ENCODE assay signal across 16 mouse cellular contexts in the genomic region with DNA sequence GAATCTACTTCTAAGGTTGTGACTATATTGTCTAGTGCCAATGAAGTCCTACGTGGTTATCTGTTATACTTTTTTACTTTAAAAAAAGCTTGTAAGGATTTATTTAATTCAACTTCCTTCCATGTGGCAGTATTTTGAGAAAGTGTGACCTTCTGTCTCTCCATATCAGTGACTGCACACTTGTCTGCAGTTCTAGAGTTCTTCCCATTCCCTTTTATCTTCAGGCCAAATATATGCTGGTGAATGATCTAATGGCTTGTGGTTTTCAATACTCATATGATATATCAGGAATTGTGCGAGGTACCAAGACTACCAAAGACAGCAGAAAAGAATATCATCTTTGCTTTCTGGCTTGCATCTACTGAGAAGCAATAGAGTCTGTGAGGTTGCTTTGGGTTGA.
"Had no signal": no experiment of that assay in that cellular context is flagged by ENCODE, and none has a peak within 500 bp of the region (broad histone marks: within the 10 kb centered on the region; RNA-seq: fewer than 3 reads in every experiment).

No protein-coding gene starts in this region.

- DNase-seq: lung, adult 18-20 months; lung, embryonic 14.5 days; lung, postnatal 10 days; lung, postnatal 4 days; midbrain, embryonic 14.5 days; right cerebral cortex, postnatal 14 days; thymus, adult 2 months; thymus, postnatal 25 days had no signal

- H3K4me2 ChIP-seq: lung, embryonic 14.5 days; midbrain, embryonic 12.5 days; neural tube, embryonic 12.5 days; stomach, embryonic 15.5 days had no signal

- ATAC-seq: midbrain, embryonic 16.5 days had no signal

- H3K27ac ChIP-seq: liver, embryonic 14.5 days; midbrain, embryonic 10.5 days; midbrain, embryonic 12.5 days; neural tube, embryonic 12.5 days; stomach, embryonic 15.5 days; stomach, postnatal 0 days had no signal

- H3K36me3 ChIP-seq: midbrain, embryonic 10.5 days; midbrain, embryonic 12.5 days; neural tube, embryonic 12.5 days; stomach, embryonic 15.5 days had no signal

- H3K27me3 ChIP-seq: midbrain, embryonic 12.5 days; neural tube, embryonic 12.5 days; stomach, embryonic 15.5 days had no signal

- H3K9me3 ChIP-seq: megakaryocyte, embryonic 14.5 days; midbrain, embryonic 10.5 days; midbrain, embryonic 12.5 days; neural tube, embryonic 12.5 days; stomach, embryonic 15.5 days had no signal

- H3K4me1 ChIP-seq: midbrain, embryonic 10.5 days; midbrain, embryonic 12.5 days; neural tube, embryonic 12.5 days; stomach, embryonic 15.5 days had no signal

- H3K4me3 ChIP-seq: megakaryocyte, embryonic 14.5 days; midbrain, embryonic 10.5 days; midbrain, embryonic 12.5 days; neural tube, embryonic 12.5 days; stomach, embryonic 15.5 days had no signal

- H3K9ac ChIP-seq: liver, embryonic 14.5 days; lung, embryonic 14.5 days; midbrain, embryonic 12.5 days; neural tube, embryonic 12.5 days; stomach, embryonic 15.5 days had no signal
